Mouse (Mus musculus): ENCODE results near the gene Rpl36. TPM values are rescaled to one million over a fixed set of nuclear protein-coding genes. Genes with fewer than 3 reads are reported as not detected.

Gene Rpl36
- polyA plus RNA-seq, 1 experiment from 2014 or later = 1,280 TPM

GRCm38 (mm10) chr17:56584257-56585130 lies 28.7 kb upstream of the Rpl36 start, which contains the start of the genes Safb2 and Safb:
Safb2 (minus strand) TSS chr17:56584585.
Safb (plus strand) TSS chr17:56584825.
- peak within 1 kb of the TSS; percentile 93 for H3K4me3 ChIP-seq (ENCODE audit: low read depth, low read length)
- H3K27me3 ChIP-seq (ENCODE audit: control insufficient read depth, insufficient read depth, low read length) = no peaks in the 10 kb centered on the region
- WGBS = under 1% methylated on average over 91 of the region's 101 CpGs
- H3K9me3 ChIP-seq (ENCODE audit: control insufficient read depth, low read length) = no peaks in the 10 kb centered on the region
- peak within 1 kb of the TSS; percentile 88 for H3K9ac ChIP-seq (ENCODE audit: low read length)
- peak; percentile 99 for DNase-seq (ENCODE audit: low spot score)
- H3K36me3 ChIP-seq (ENCODE audit: control insufficient read depth, insufficient read depth, low read length) = peaks cover 27% of the 10 kb centered on the region
- H3K27ac ChIP-seq (ENCODE audit: low read depth, low read length) = peak within 1 kb of the TSS; percentile 88
- peak within 1 kb of the TSS; percentile 91 for H3K4me2 ChIP-seq (ENCODE audit: low read depth, low read length, severe bottlenecking)
- H3K4me1 ChIP-seq (replicated peaks; ENCODE audit: control insufficient read depth, insufficient read depth, low read length) = peaks cover 28% of the 10 kb centered on the region
- peak; percentile 95 for ATAC-seq (replicated peaks; ENCODE audit: low FRiP score)

GRCm38 (mm10) chr17:56585171-56585821 lies 27.9 kb upstream of the Rpl36 start:
- ATAC-seq (replicated peaks; ENCODE audit: low FRiP score) (peak; percentile 9), DNase-seq (ENCODE audit: low spot score) (peak; percentile 83)
- H3K27me3 ChIP-seq (ENCODE audit: control insufficient read depth, insufficient read depth, low read length) = no peaks in the 10 kb centered on the region
- H3K27ac ChIP-seq (ENCODE audit: low read depth, low read length) = peak overlapping the region; percentile 85
- peak overlapping the region; percentile 93 for H3K4me3 ChIP-seq (ENCODE audit: low read depth, low read length)
- peak overlapping the region; percentile 81 for H3K4me2 ChIP-seq (ENCODE audit: low read depth, low read length, severe bottlenecking)
- peak overlapping the region; percentile 85 for H3K9ac ChIP-seq (ENCODE audit: low read length)
- 1% methylated on average over 61 of the region's 61 CpGs for WGBS
- no peaks in the 10 kb centered on the region for H3K9me3 ChIP-seq (ENCODE audit: control insufficient read depth, low read length)
- peaks cover 24% of the 10 kb centered on the region for H3K36me3 ChIP-seq (ENCODE audit: control insufficient read depth, insufficient read depth, low read length)
- H3K4me1 ChIP-seq (replicated peaks; ENCODE audit: control insufficient read depth, insufficient read depth, low read length) = peaks cover 28% of the 10 kb centered on the region

GRCm38 (mm10) chr17:56587773-56588172 lies 25.4 kb upstream of the Rpl36 start:
- Histone ChIP-seq H3K9ac (ENCODE audit: low read length) (no peak overlapping the region), H3K27ac (ENCODE audit: low read depth, low read length) (no peak overlapping the region), H3K4me2 (ENCODE audit: low read depth, low read length, severe bottlenecking) (no peak overlapping the region), H3K9me3 (ENCODE audit: control insufficient read depth, low read length) (no peaks in the 10 kb centered on the region), H3K4me1 (replicated peaks; ENCODE audit: control insufficient read depth, insufficient read depth, low read length) (peaks cover 22% of the 10 kb centered on the region), H3K36me3 (ENCODE audit: control insufficient read depth, insufficient read depth, low read length) (peaks cover 14% of the 10 kb centered on the region), H3K27me3 (ENCODE audit: control insufficient read depth, insufficient read depth, low read length) (no peaks in the 10 kb centered on the region), H3K4me3 (ENCODE audit: low read depth, low read length) (no peak overlapping the region)
- WGBS = 68% methylated on average over 1 of the region's 1 CpGs
- no peak for ATAC-seq (replicated peaks; ENCODE audit: low FRiP score)
- no peak for DNase-seq (ENCODE audit: low spot score)

GRCm38 (mm10) chr17:56588921-56589320 lies 24.3 kb upstream of the Rpl36 start:
- Histone ChIP-seq H3K4me3 (ENCODE audit: low read depth, low read length) (no peak overlapping the region), H3K4me1 (replicated peaks; ENCODE audit: control insufficient read depth, insufficient read depth, low read length) (peaks cover 16% of the 10 kb centered on the region), H3K27ac (ENCODE audit: low read depth, low read length) (no peak overlapping the region), H3K9ac (ENCODE audit: low read length) (no peak overlapping the region), H3K4me2 (ENCODE audit: low read depth, low read length, severe bottlenecking) (no peak overlapping the region), H3K27me3 (ENCODE audit: control insufficient read depth, insufficient read depth, low read length) (no peaks in the 10 kb centered on the region), H3K9me3 (ENCODE audit: control insufficient read depth, low read length) (no peaks in the 10 kb centered on the region), H3K36me3 (ENCODE audit: control insufficient read depth, insufficient read depth, low read length) (peaks cover 20% of the 10 kb centered on the region)
- DNase-seq (ENCODE audit: low spot score) (no peak), ATAC-seq (replicated peaks; ENCODE audit: low FRiP score) (no peak)
- WGBS = 97% methylated on average over 4 of the region's 4 CpGs

- H3K4me2 ChIP-seq (ENCODE audit: low read depth, low read length, severe bottlenecking) = no peak overlapping the region
- no peaks in the 10 kb centered on the region for H3K27me3 ChIP-seq (ENCODE audit: control insufficient read depth, insufficient read depth, low read length)
- ATAC-seq (replicated peaks; ENCODE audit: low FRiP score) = no peak
- H3K27ac ChIP-seq (ENCODE audit: low read depth, low read length) = no peak overlapping the region
- H3K9ac ChIP-seq (ENCODE audit: low read length) = no peak overlapping the region
- DNase-seq (ENCODE audit: low spot score) = no peak
- H3K4me1 ChIP-seq (replicated peaks; ENCODE audit: control insufficient read depth, insufficient read depth, low read length) = 0 out of 2 replicates have a peak, but pooled peaks cover 5% of the 10 kb centered on the region
- no peak overlapping the region for H3K4me3 ChIP-seq (ENCODE audit: low read depth, low read length)
- H3K36me3 ChIP-seq (ENCODE audit: control insufficient read depth, insufficient read depth, low read length) = peaks cover 23% of the 10 kb centered on the region
- H3K9me3 ChIP-seq (ENCODE audit: control insufficient read depth, low read length) = no peaks in the 10 kb centered on the region
These were observed 20.7 kb upstream of the Rpl36 start for GRCm38 (mm10) chr17:56592553-56592952.

- 94% methylated on average over 8 of the region's 8 CpGs for WGBS
- 0 out of 2 replicates have a peak, but pooled peaks cover 2% of the 10 kb centered on the region for H3K4me1 ChIP-seq (replicated peaks; ENCODE audit: control insufficient read depth, insufficient read depth, low read length)
- H3K4me3 ChIP-seq (ENCODE audit: low read depth, low read length) = no peak overlapping the region
- DNase-seq (ENCODE audit: low spot score) = no peak
- no peaks in the 10 kb centered on the region for H3K27me3 ChIP-seq (ENCODE audit: control insufficient read depth, insufficient read depth, low read length)
- no peak overlapping the region for H3K4me2 ChIP-seq (ENCODE audit: low read depth, low read length, severe bottlenecking)
- peaks cover 22% of the 10 kb centered on the region for H3K36me3 ChIP-seq (ENCODE audit: control insufficient read depth, insufficient read depth, low read length)
- H3K27ac ChIP-seq (ENCODE audit: low read depth, low read length) = no peak overlapping the region
- no peak for ATAC-seq (replicated peaks; ENCODE audit: low FRiP score)
- no peak overlapping the region for H3K9ac ChIP-seq (ENCODE audit: low read length)
- no peaks in the 10 kb centered on the region for H3K9me3 ChIP-seq (ENCODE audit: control insufficient read depth, low read length)
These were observed 19.5 kb upstream of the Rpl36 start for GRCm38 (mm10) chr17:56593527-56594271.

GRCm38 (mm10) chr17:56603186-56604069 lies 9.8 kb upstream of the Rpl36 start:
- Histone ChIP-seq H3K36me3 (ENCODE audit: control insufficient read depth, insufficient read depth, low read length) (peaks cover 48% of the 10 kb centered on the region), H3K4me1 (replicated peaks; ENCODE audit: control insufficient read depth, insufficient read depth, low read length) (peaks cover 2% of the 10 kb centered on the region; the same call in 1 of the 2 replicates), H3K27ac (ENCODE audit: low read depth, low read length) (no peak overlapping the region), H3K4me2 (ENCODE audit: low read depth, low read length, severe bottlenecking) (no peak overlapping the region), H3K27me3 (ENCODE audit: control insufficient read depth, insufficient read depth, low read length) (no peaks in the 10 kb centered on the region), H3K9me3 (ENCODE audit: control insufficient read depth, low read length) (no peaks in the 10 kb centered on the region), H3K4me3 (ENCODE audit: low read depth, low read length) (no peak overlapping the region), H3K9ac (ENCODE audit: low read length) (no peak overlapping the region)
- WGBS = 96% methylated on average over 28 of the region's 28 CpGs
- no peak for DNase-seq (ENCODE audit: low spot score)
- ATAC-seq (replicated peaks; ENCODE audit: low FRiP score) = no peak

- ATAC-seq (replicated peaks; ENCODE audit: low FRiP score) (no peak), DNase-seq (ENCODE audit: low spot score) (no peak)
- Histone ChIP-seq H3K27me3 (ENCODE audit: control insufficient read depth, insufficient read depth, low read length) (no peaks in the 10 kb centered on the region), H3K4me3 (ENCODE audit: low read depth, low read length) (no peak overlapping the region), H3K36me3 (ENCODE audit: control insufficient read depth, insufficient read depth, low read length) (peaks cover 48% of the 10 kb centered on the region), H3K4me2 (ENCODE audit: low read depth, low read length, severe bottlenecking) (no peak overlapping the region), H3K9ac (ENCODE audit: low read length) (no peak overlapping the region), H3K27ac (ENCODE audit: low read depth, low read length) (no peak overlapping the region), H3K9me3 (ENCODE audit: control insufficient read depth, low read length) (no peaks in the 10 kb centered on the region), H3K4me1 (replicated peaks; ENCODE audit: control insufficient read depth, insufficient read depth, low read length) (peaks cover 5% of the 10 kb centered on the region; the same call in 1 of the 2 replicates)
- 92% methylated on average over 9 of the region's 9 CpGs for WGBS
These were observed 9.2 kb upstream of the Rpl36 start for GRCm38 (mm10) chr17:56604070-56604380.
